Mouse (Mus musculus) CH12.LX (cell line): ENCODE measurements at regions not wholly inside any gene's neighbourhood (a gene's known extent, or its start where the extent isn't known, plus 50 kb on each side); places are given as distances from the start of the nearest gene placed in this dataset.

Experiments used
- CHD2 ChIP-seq: IDR thresholded peaks from 2 replicates; pipeline ENCODE4 v1.6.1; 2011; ENCODE audit warnings: low read length, improper control_type of control experiment
- CTCF ChIP-seq, 2 experiments: IDR thresholded peaks in 1 of 2; conservative IDR thresholded peaks in 1 of 2; 2 replicates each; pipeline ENCODE4 v1.5.1; 2011 to 2012; ENCODE audit warnings: low read depth in 2 of 2, low read length in 2 of 2, improper control_type of control experiment in 1 of 2, inconsistent platforms in 1 of 2, mild to moderate bottlenecking in 1 of 2, moderate library complexity in 1 of 2
- ELF1 ChIP-seq: IDR thresholded peaks from 2 replicates; pipeline ENCODE4 v1.6.1; 2014; ENCODE audit warnings: low read depth, mild to moderate bottlenecking, inconsistent platforms, low read length, improper control_type of control experiment
- GABPA ChIP-seq: IDR thresholded peaks from 2 replicates; pipeline ENCODE4 v1.6.1; 2012; ENCODE audit warnings: low read depth, low read length, improper control_type of control experiment, inconsistent platforms; ENCODE audit not compliant: insufficient replicate concordance
- MAFK ChIP-seq: IDR thresholded peaks from 2 replicates; pipeline ENCODE4 v1.6.1; 2011; ENCODE audit warnings: low read length, improper control_type of control experiment; ENCODE audit not compliant: insufficient replicate concordance
- MAZ ChIP-seq: IDR thresholded peaks from 2 replicates; pipeline ENCODE4 v1.6.1; 2012; ENCODE audit warnings: low read depth, mild to moderate bottlenecking, inconsistent platforms, low read length, improper control_type of control experiment, moderate library complexity
- MYC ChIP-seq: IDR thresholded peaks from 2 replicates; pipeline ENCODE4 v1.6.1; 2011; ENCODE audit warnings: low read depth, mild to moderate bottlenecking, improper control_type of control experiment, low read length
- POLR2A ChIP-seq: IDR thresholded peaks from 2 replicates; pipeline ENCODE4 v1.6.1; 2011; ENCODE audit warnings: low read depth, mild to moderate bottlenecking, improper control_type of control experiment, low read length
- RCOR1 ChIP-seq: conservative IDR thresholded peaks from 2 replicates; pipeline ENCODE4 v1.6.1; 2012; ENCODE audit warnings: low read depth, mild to moderate bottlenecking, inconsistent platforms, low read length, improper control_type of control experiment
- UBTF ChIP-seq: IDR thresholded peaks from 2 replicates; pipeline ENCODE4 v1.6.1; 2012; ENCODE audit warnings: low read depth, mild to moderate bottlenecking, inconsistent platforms, low read length, improper control_type of control experiment, moderate library complexity
- USF1 ChIP-seq: IDR thresholded peaks from 2 replicates; pipeline ENCODE4 v1.6.1; 2014; ENCODE audit warnings: low read depth, mild to moderate bottlenecking, inconsistent platforms, low read length, improper control_type of control experiment

GRCm38 (mm10) chr5:52925006-52925405, 91.2 kb downstream of the Anapc4 start:
- no peak for TF ChIP-seq CTCF (conservative IDR thresholded peaks at IDR 0.05 in 1 of 2, IDR thresholded peaks at IDR 0.05 in 1 of 2; ENCODE audit: low read depth in 2 of 2, low read length in 2 of 2)
- no peak for TF ChIP-seq POLR2A
- TF ChIP-seq MAZ: no peak
- no peak for TF ChIP-seq MYC
- TF ChIP-seq CHD2: no peak
- no peak for TF ChIP-seq USF1
- no peak for TF ChIP-seq GABPA
- TF ChIP-seq MAFK: no peak
- no peak for TF ChIP-seq RCOR1
- TF ChIP-seq UBTF: no peak
- no peak for TF ChIP-seq ELF1
